Mouse (Mus musculus) G1E (cell line): Measurements from ENCODE around the gene Gpr162. TPM values are rescaled to one million over a fixed set of nuclear protein-coding genes. Genes with fewer than 3 reads are reported as not detected.
"Not testable (repeated sequence)": the region's sequence is repeated elsewhere in the genome, so short reads cannot be mapped to it uniquely, and the experiment has no call there.

ENCODE experiments used
- ATAC-seq: 2 replicates; pipeline ENCODE4 v1.8.0; 2016; ENCODE audit warnings: mild to moderate bottlenecking; ENCODE audit not compliant: insufficient number of reproducible peaks, poor library complexity, low FRiP score, severe bottlenecking; ENCODE audit errors: extremely low read depth
- DNase-seq: peaks from one replicate; pipeline ENCODE4 v3.0.0; 2012; ENCODE audit warnings: low spot score
- H3K27me3 ChIP-seq: 2 replicates; pipeline ENCODE4 v1.6.1; 2012; ENCODE audit warnings: mild to moderate bottlenecking, low read length, inconsistent platforms; ENCODE audit not compliant: insufficient read depth
- H3K36me3 ChIP-seq: replicated peaks from 2 replicates; pipeline ENCODE3; 2012; ENCODE audit warnings: mild to moderate bottlenecking, inconsistent platforms
- H3K4me1 ChIP-seq: 2 replicates; pipeline ENCODE4 v1.6.1; 2012; ENCODE audit warnings: low read depth, low read length, inconsistent platforms, mixed read lengths; ENCODE audit not compliant: insufficient read depth
- H3K4me3 ChIP-seq: 2 replicates; pipeline ENCODE4 v1.5.1; 2012; ENCODE audit warnings: low read depth, mild to moderate bottlenecking, inconsistent platforms, low read length, moderate library complexity, mixed read lengths
- H3K9me3 ChIP-seq: replicated peaks from 2 replicates; pipeline ENCODE4 v1.6.1; 2012; ENCODE audit warnings: inconsistent platforms
- CTCF ChIP-seq: IDR thresholded peaks from 2 replicates; pipeline ENCODE4 v1.5.1; 2012; ENCODE audit warnings: low read depth, low read length, inconsistent platforms, mixed read lengths
- GATA1 ChIP-seq: IDR thresholded peaks from 2 replicates; pipeline ENCODE4 v1.6.1; 2012; ENCODE audit warnings: borderline replicate concordance, low read length, inconsistent platforms, mixed read lengths
- GATA2 ChIP-seq: IDR thresholded peaks from 2 replicates; pipeline ENCODE4 v1.6.1; 2012; ENCODE audit warnings: low read depth, low read length, inconsistent platforms, borderline replicate concordance
- POLR2AphosphoS5 ChIP-seq: IDR thresholded peaks from 2 replicates; pipeline ENCODE4 v1.6.1; 2012; ENCODE audit warnings: low read depth, low read length, inconsistent platforms; ENCODE audit not compliant: insufficient replicate concordance
- TAL1 ChIP-seq: conservative IDR thresholded peaks from 2 replicates; pipeline ENCODE4 v1.6.1; 2012; ENCODE audit warnings: low read depth, low read length, inconsistent platforms, mixed read lengths
- polyA plus RNA-seq: library from polyadenylated mRNA; stranded (reverse); fragments of >175 nt; gene quantifications from 2 replicates; pipeline ENCODE4 v1.2.3, GENCODE M21; 2012
- total RNA-seq, 2 experiments: library from RNA; stranded (forward) in 1 of 2; stranded (reverse) in 1 of 2; fragments of 200-1000 nt in 1 of 2; fragments of >200 nt in 1 of 2; fragmentation: Nextera tagmentation in 1 of 2; gene quantifications; 2 replicates each; pipeline ENCODE4 v1.2.3; 2014 to 2017

Gpr162 gene
- total and polyA plus RNA-seq, 3 experiments = 0.22 TPM; not detected in 2

- ATAC-seq = no peak
These were observed 52.4 kb downstream of the Gpr162 start for GRCm38 (mm10) chr6:124811403-124811665.

GRCm38 (mm10) chr6:124810566-124811402 is 53.0 kb downstream of the Gpr162 start:
- Histone ChIP-seq H3K4me3 (peak overlapping the region; percentile 78; the same call in 1 of the 2 replicates), H3K36me3 (peaks cover 69% of the 10 kb centered on the region), H3K4me1 (peaks cover 83% of the 10 kb centered on the region)
- not testable (repeated sequence) for H3K9me3 ChIP-seq, DNase-seq, H3K27me3 ChIP-seq, ATAC-seq

More at GRCm38 (mm10) chr6:124811403-124811665, 52.4 kb downstream of the Gpr162 start:
- H3K4me3 ChIP-seq = peak overlapping the region; percentile 78; the same call in 1 of the 2 replicates
- H3K4me1 ChIP-seq = peaks cover 77% of the 10 kb centered on the region
- H3K27me3 ChIP-seq = no peaks in the 10 kb centered on the region
- DNase-seq = no peak
- TF ChIP-seq GATA1 = no peak
- TF ChIP-seq POLR2AphosphoS5 = no peak
- no peak for TF ChIP-seq CTCF
- no peak for TF ChIP-seq TAL1
- no peak for TF ChIP-seq GATA2
- no peaks in the 10 kb centered on the region for H3K9me3 ChIP-seq
- peaks cover 74% of the 10 kb centered on the region for H3K36me3 ChIP-seq

GRCm38 (mm10) chr6:124809775-124810538 is 53.8 kb downstream of the Gpr162 start:
- no peaks in the 10 kb centered on the region for H3K27me3 ChIP-seq
- DNase-seq = no peak
- TF ChIP-seq GATA2 (no peak), POLR2AphosphoS5 (peak; percentile 91; the same call in 1 of the 2 replicates), CTCF (no peak)
- no peak for ATAC-seq
- H3K4me1 ChIP-seq = peaks cover 84% of the 10 kb centered on the region
- peaks cover 60% of the 10 kb centered on the region for H3K36me3 ChIP-seq
- peak overlapping the region; percentile 74 for H3K4me3 ChIP-seq
- no peaks in the 10 kb centered on the region for H3K9me3 ChIP-seq

GRCm38 (mm10) chr6:124809052-124809774 is 54.6 kb downstream of the Gpr162 start:
- H3K9me3 ChIP-seq = no peaks in the 10 kb centered on the region
- H3K27me3 ChIP-seq = no peaks in the 10 kb centered on the region
- ATAC-seq = 0 out of 2 replicates have a peak, but pooled peaks have one; percentile 2
- peaks cover 83% of the 10 kb centered on the region for H3K4me1 ChIP-seq
- H3K36me3 ChIP-seq = peaks cover 53% of the 10 kb centered on the region
- TF ChIP-seq GATA2 = no peak
- TF ChIP-seq CTCF = peak; percentile 36; the same call in 1 of the 2 replicates
- peak; percentile 38; the same call in 1 of the 2 replicates for TF ChIP-seq POLR2AphosphoS5
- DNase-seq = peak; percentile 57
- H3K4me3 ChIP-seq = peak overlapping the region; percentile 74

Other genes with a start within 250 kb of the Gpr162 start
Only the 20 nearest of the 27 such genes appear.
- gene Phb2, start 151.6 kb downstream of the Gpr162 start, total RNA-seq (2014; fragmentation: Nextera tagmentation) = 325 and 378 TPM in 2 replicates
- 432 and 434 TPM in 2 replicates for gene Phb2, start 151.6 kb downstream of the Gpr162 start, total RNA-seq (2017)
- gene Phb2, start 151.6 kb downstream of the Gpr162 start, polyA plus RNA-seq = 465 and 565 TPM in 2 replicates
- 66.2 and 72.6 TPM in 2 replicates for gene Ptpn6, start 125.3 kb downstream of the Gpr162 start, total RNA-seq (2014; fragmentation: Nextera tagmentation)
- gene Ptpn6, start 125.3 kb downstream of the Gpr162 start, total RNA-seq (2017) = 309 and 356 TPM in 2 replicates
- 54.9 and 129 TPM in 2 replicates for gene Ptpn6, start 125.3 kb downstream of the Gpr162 start, polyA plus RNA-seq
- 61.7 and 62.9 TPM in 2 replicates for gene Grcc10, start 122.6 kb downstream of the Gpr162 start, total RNA-seq (2014; fragmentation: Nextera tagmentation)
- 130 and 176 TPM in 2 replicates for gene Grcc10, start 122.6 kb downstream of the Gpr162 start, total RNA-seq (2017)
- 26.1 and 38.8 TPM in 2 replicates for gene Grcc10, start 122.6 kb downstream of the Gpr162 start, polyA plus RNA-seq
- gene Gm45234, start 108.0 kb downstream of the Gpr162 start, total RNA-seq (2014; fragmentation: Nextera tagmentation) = not detected in 2 replicates
- gene Gm45234, start 108.0 kb downstream of the Gpr162 start, total RNA-seq (2017) = not detected in 2 replicates
- gene Gm45234, start 108.0 kb downstream of the Gpr162 start, polyA plus RNA-seq = not detected in 2 replicates
- gene Atn1, start 107.5 kb downstream of the Gpr162 start, total RNA-seq (2014; fragmentation: Nextera tagmentation) = 58.7 and 85.6 TPM in 2 replicates
- 1.9 and 3.0 TPM in 2 replicates for gene Atn1, start 107.5 kb downstream of the Gpr162 start, total RNA-seq (2017)
- 55.3 and 58.8 TPM in 2 replicates for gene Atn1, start 107.5 kb downstream of the Gpr162 start, polyA plus RNA-seq
- gene Eno2, start 94.3 kb downstream of the Gpr162 start, total RNA-seq (2014; fragmentation: Nextera tagmentation) = 1.1 and 3.2 TPM in 2 replicates
- gene Eno2, start 94.3 kb downstream of the Gpr162 start, total RNA-seq (2017) = 3.4 and 3.6 TPM in 2 replicates
- 0.13 and 0.29 TPM in 2 replicates for gene Eno2, start 94.3 kb downstream of the Gpr162 start, polyA plus RNA-seq
- gene Lrrc23, start 84.3 kb downstream of the Gpr162 start, total RNA-seq (2014; fragmentation: Nextera tagmentation) = not detected in 2 replicates
- 0.11 TPM in 1 of 2 replicates, not detected in the other for gene Lrrc23, start 84.3 kb downstream of the Gpr162 start, total RNA-seq (2017)
- gene Lrrc23, start 84.3 kb downstream of the Gpr162 start, polyA plus RNA-seq = not detected in 2 replicates
- 1.9 TPM in 2 replicates for gene Spsb2, start 55.3 kb downstream of the Gpr162 start, total RNA-seq (2014; fragmentation: Nextera tagmentation)
- gene Spsb2, start 55.3 kb downstream of the Gpr162 start, total RNA-seq (2017) = 6.9 and 9.4 TPM in 2 replicates
- 10.1 and 10.9 TPM in 2 replicates for gene Spsb2, start 55.3 kb downstream of the Gpr162 start, polyA plus RNA-seq
- gene Tpi1, start 49.7 kb downstream of the Gpr162 start, total RNA-seq (2014; fragmentation: Nextera tagmentation) = 601 and 619 TPM in 2 replicates
- gene Tpi1, start 49.7 kb downstream of the Gpr162 start, total RNA-seq (2017) = 903 and 1,035 TPM in 2 replicates
- 520 and 701 TPM in 2 replicates for gene Tpi1, start 49.7 kb downstream of the Gpr162 start, polyA plus RNA-seq
- gene Usp5, start 34.5 kb downstream of the Gpr162 start, total RNA-seq (2014; fragmentation: Nextera tagmentation) = 34.6 and 45.9 TPM in 2 replicates
- 67.0 and 76.8 TPM in 2 replicates for gene Usp5, start 34.5 kb downstream of the Gpr162 start, total RNA-seq (2017)
- 53.0 and 68.2 TPM in 2 replicates for gene Usp5, start 34.5 kb downstream of the Gpr162 start, polyA plus RNA-seq
- 109 and 112 TPM in 2 replicates for gene Cdca3, start 34.4 kb downstream of the Gpr162 start, total RNA-seq (2014; fragmentation: Nextera tagmentation)
- 137 and 150 TPM in 2 replicates for gene Cdca3, start 34.4 kb downstream of the Gpr162 start, total RNA-seq (2017)
- 50.9 and 67.2 TPM in 2 replicates for gene Cdca3, start 34.4 kb downstream of the Gpr162 start, polyA plus RNA-seq
- 1.1 TPM in 1 of 2 replicates, not detected in the other for gene Gnb3, start 23.7 kb downstream of the Gpr162 start, total RNA-seq (2014; fragmentation: Nextera tagmentation)
- not detected in 2 replicates for gene Gnb3, start 23.7 kb downstream of the Gpr162 start, total RNA-seq (2017)
- gene Gnb3, start 23.7 kb downstream of the Gpr162 start, polyA plus RNA-seq = not detected in 2 replicates
- gene P3h3, start 6.2 kb downstream of the Gpr162 start, total RNA-seq (2014; fragmentation: Nextera tagmentation) = not detected in 2 replicates
- gene P3h3, start 6.2 kb downstream of the Gpr162 start, total RNA-seq (2017) = 0.23 TPM in 1 of 2 replicates, not detected in the other
- gene P3h3, start 6.2 kb downstream of the Gpr162 start, polyA plus RNA-seq = not detected in 2 replicates
- not detected in 2 replicates for gene Cd4, start 24.2 kb upstream of the Gpr162 start, total RNA-seq (2014; fragmentation: Nextera tagmentation)
- 0.33 and 1.7 TPM in 2 replicates for gene Cd4, start 24.2 kb upstream of the Gpr162 start, total RNA-seq (2017)
- gene Cd4, start 24.2 kb upstream of the Gpr162 start, polyA plus RNA-seq = not detected in 2 replicates
- gene Lag3, start 47.7 kb upstream of the Gpr162 start, total RNA-seq (2014; fragmentation: Nextera tagmentation) = 0.68 TPM in 1 of 2 replicates, not detected in the other
- gene Lag3, start 47.7 kb upstream of the Gpr162 start, total RNA-seq (2017) = 0.12 TPM in 1 of 2 replicates, not detected in the other
- gene Lag3, start 47.7 kb upstream of the Gpr162 start, polyA plus RNA-seq = not detected in 2 replicates
- gene Ptms, start 56.1 kb upstream of the Gpr162 start, total RNA-seq (2014; fragmentation: Nextera tagmentation) = 5.6 and 6.3 TPM in 2 replicates
- gene Ptms, start 56.1 kb upstream of the Gpr162 start, total RNA-seq (2017) = 84.9 and 86.4 TPM in 2 replicates
- 34.1 and 43.1 TPM in 2 replicates for gene Ptms, start 56.1 kb upstream of the Gpr162 start, polyA plus RNA-seq
- 167 and 180 TPM in 2 replicates for gene Mlf2, start 67.4 kb upstream of the Gpr162 start, total RNA-seq (2014; fragmentation: Nextera tagmentation)
- 86.5 and 99.2 TPM in 2 replicates for gene Mlf2, start 67.4 kb upstream of the Gpr162 start, total RNA-seq (2017)
- 269 and 293 TPM in 2 replicates for gene Mlf2, start 67.4 kb upstream of the Gpr162 start, polyA plus RNA-seq
- 123 and 194 TPM in 2 replicates for gene Cops7a, start 101.6 kb upstream of the Gpr162 start, total RNA-seq (2014; fragmentation: Nextera tagmentation)
- 62.2 and 65.5 TPM in 2 replicates for gene Cops7a, start 101.6 kb upstream of the Gpr162 start, total RNA-seq (2017)
- gene Cops7a, start 101.6 kb upstream of the Gpr162 start, polyA plus RNA-seq = 59.2 and 79.0 TPM in 2 replicates
- not detected in 2 replicates for gene Pianp, start 132.7 kb upstream of the Gpr162 start, total RNA-seq (2014; fragmentation: Nextera tagmentation)
- not detected in 2 replicates for gene Pianp, start 132.7 kb upstream of the Gpr162 start, total RNA-seq (2017)
- gene Pianp, start 132.7 kb upstream of the Gpr162 start, polyA plus RNA-seq = not detected in 2 replicates
- gene Zfp384, start 145.2 kb upstream of the Gpr162 start, total RNA-seq (2014; fragmentation: Nextera tagmentation) = 71.2 and 79.6 TPM in 2 replicates
- gene Zfp384, start 145.2 kb upstream of the Gpr162 start, total RNA-seq (2017) = 22.9 and 25.7 TPM in 2 replicates
- 51.7 and 52.8 TPM in 2 replicates for gene Zfp384, start 145.2 kb upstream of the Gpr162 start, polyA plus RNA-seq